Mouse (Mus musculus) limb, embryonic 12.5 days (tissue): ENCODE measurements around the gene Agpat1. TPM values are rescaled to one million over a fixed set of nuclear protein-coding genes. Genes with fewer than 3 reads are reported as not detected.

ENCODE experiments used
- ATAC-seq: fragments of 200-750 bp; cut with Nextera tagmentation; 2 replicates; pipeline ENCODE4 v1.8.0; 2017; ENCODE audit warnings: low read depth, moderate TSS enrichment; ENCODE audit not compliant: insufficient number of reproducible peaks, insufficient read depth, low FRiP score, low TSS enrichment
- H3K27ac ChIP-seq: fragments of 300-500 bp; sonication (generic); 2 replicates; pipeline ENCODE4 v1.5.1; 2016; ENCODE audit warnings: mild to moderate bottlenecking, moderate library complexity
- H3K27me3 ChIP-seq: fragments of 300-500 bp; sonication (generic); 2 replicates; pipeline ENCODE4 v1.6.1; 2016; ENCODE audit warnings: mild to moderate bottlenecking, moderate library complexity
- H3K36me3 ChIP-seq: fragments of 300-500 bp; sonication (generic); 2 replicates; pipeline ENCODE4 v1.6.1; 2016; ENCODE audit warnings: mild to moderate bottlenecking, moderate library complexity
- H3K4me1 ChIP-seq: fragments of 300-500 bp; sonication (generic); replicated peaks from 2 replicates; pipeline ENCODE4 v1.6.1; 2016
- H3K4me2 ChIP-seq: fragments of 300-500 bp; sonication (generic); 2 replicates; pipeline ENCODE4 v1.6.1; 2016; ENCODE audit warnings: mild to moderate bottlenecking, moderate library complexity
- H3K4me3 ChIP-seq: fragments of 300-500 bp; sonication (generic); replicated peaks from 2 replicates; pipeline ENCODE4 v1.5.1; 2016; ENCODE audit warnings: mild to moderate bottlenecking
- H3K9ac ChIP-seq: fragments of 300-500 bp; sonication (generic); replicated peaks from 2 replicates; pipeline ENCODE4 v1.6.1; 2016; ENCODE audit warnings: mild to moderate bottlenecking, moderate library complexity
- H3K9me3 ChIP-seq: fragments of 300-500 bp; sonication (generic); 2 replicates; pipeline ENCODE4 v1.6.1; 2016; ENCODE audit warnings: mild to moderate bottlenecking, moderate library complexity
- WGBS: fragments of 180-500 bp; shearing (Covaris S2); methylation state at CpG from one replicate; pipeline ENCODE4 v1.1.7; 2016; 5-methylcytosine and 5-hydroxymethylcytosine counted together
- polyA plus RNA-seq: library from polyadenylated mRNA; unstranded; fragments of >200 nt; fragmentation: Nextera tagmentation; extraction: Ambion mirVana; gene quantifications from 2 replicates; pipeline ENCODE4 v1.2.1, GENCODE M21; 2016

The Agpat1 gene
- 50.5 and 53.4 TPM in 2 replicates for polyA plus RNA-seq

DNA sequence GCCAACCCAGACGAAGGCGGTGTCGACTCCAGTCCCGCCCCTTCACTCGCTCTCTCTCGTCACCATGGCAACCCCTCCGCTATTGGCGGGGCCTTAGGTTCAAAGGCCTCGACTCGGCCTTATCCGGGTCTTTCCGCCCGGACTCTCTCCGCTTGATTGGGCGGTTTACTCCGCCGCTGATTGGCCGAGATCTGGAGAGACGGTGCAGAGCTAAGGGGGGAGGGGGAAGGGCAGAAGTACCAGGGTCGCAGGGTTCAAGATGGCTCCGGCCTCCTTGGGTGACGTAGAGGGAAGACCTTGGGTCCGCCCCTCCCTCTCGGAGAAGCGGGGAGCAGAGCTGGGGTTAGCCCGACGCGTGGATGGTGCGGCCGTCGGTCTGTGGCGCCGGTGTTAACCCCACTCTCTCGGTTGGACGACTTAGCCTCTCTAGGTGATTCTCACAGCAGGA, at the start of gene Agpat1:
TSS of gene Agpat1 (plus strand) at position 202 of the 448 bp plus-strand sequence.
- no peaks in the 10 kb centered on the region for H3K27me3 ChIP-seq
- peak within 1 kb of the TSS; percentile 91 for H3K27ac ChIP-seq
- peak within 1 kb of the TSS; percentile 96 for H3K4me3 ChIP-seq
- H3K36me3 ChIP-seq = peaks cover 35% of the 10 kb centered on the region
- H3K4me2 ChIP-seq = peak within 1 kb of the TSS; percentile 94
- WGBS = under 1% methylated on average over 34 of the region's 35 CpGs
- H3K9ac ChIP-seq = peak within 1 kb of the TSS; percentile 97
- H3K9me3 ChIP-seq = no peaks in the 10 kb centered on the region
- ATAC-seq = peak; percentile 86
- H3K4me1 ChIP-seq = peaks cover 45% of the 10 kb centered on the region

DNA sequence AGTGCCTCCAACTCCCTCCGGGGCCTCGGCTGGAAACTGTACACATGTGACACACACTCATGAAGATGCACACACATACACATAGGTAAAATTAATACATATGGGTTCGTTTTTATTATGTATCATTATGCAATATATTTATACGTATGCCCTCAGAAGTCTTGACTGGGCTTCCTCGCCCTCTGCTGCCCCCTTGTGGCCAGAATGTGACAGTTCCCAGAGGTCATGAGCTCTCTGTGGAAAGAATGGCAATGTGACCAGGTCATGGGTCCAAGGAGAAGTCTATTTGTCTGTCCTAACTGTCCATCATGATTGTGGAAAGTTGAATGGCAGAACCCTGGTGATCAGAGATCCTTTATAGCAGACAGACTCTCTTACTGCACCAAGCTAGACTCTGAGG, 48.6 kb upstream of the Agpat1 start:
- no peak for ATAC-seq
- 29% methylated on average over 5 of the region's 5 CpGs for WGBS
- Histone ChIP-seq H3K27ac (no peak overlapping the region), H3K4me2 (no peak overlapping the region), H3K9me3 (no peaks in the 10 kb centered on the region), H3K9ac (no peak overlapping the region), H3K4me1 (no peaks in the 10 kb centered on the region), H3K36me3 (no peaks in the 10 kb centered on the region), H3K27me3 (peaks cover 7% of the 10 kb centered on the region; the same call in 1 of the 2 replicates), H3K4me3 (no peak overlapping the region)

DNA sequence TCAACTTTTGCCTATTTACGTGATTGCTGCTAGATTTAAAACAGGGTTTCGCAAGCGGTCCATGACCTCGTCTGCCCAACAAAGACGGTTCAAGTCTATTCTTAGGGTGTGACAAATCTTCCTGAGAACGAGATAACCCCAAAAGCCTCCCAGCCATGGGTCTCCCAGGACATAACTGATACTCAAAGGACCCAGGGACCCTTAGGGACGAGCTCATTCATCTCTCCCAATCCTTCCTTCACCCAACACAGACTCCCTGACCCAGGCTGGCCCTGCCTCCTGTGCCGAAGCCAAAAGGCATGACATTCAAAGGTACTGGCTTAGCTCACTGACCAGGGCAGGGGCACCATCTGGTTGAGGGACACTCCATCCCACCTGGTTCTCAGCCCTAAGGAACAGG, 47.7 kb upstream of the Agpat1 start:
- peaks cover 7% of the 10 kb centered on the region; the same call in 1 of the 2 replicates for H3K27me3 ChIP-seq
- no peaks in the 10 kb centered on the region for H3K9me3 ChIP-seq
- 85% methylated on average over 8 of the region's 8 CpGs for WGBS
- no peak for ATAC-seq
- H3K36me3 ChIP-seq = no peaks in the 10 kb centered on the region
- H3K27ac ChIP-seq = no peak overlapping the region
- no peak overlapping the region for H3K4me2 ChIP-seq
- H3K4me3 ChIP-seq = no peak overlapping the region
- H3K4me1 ChIP-seq = 0 out of 2 replicates have a peak, but pooled peaks cover 3% of the 10 kb centered on the region
- no peak overlapping the region for H3K9ac ChIP-seq

DNA sequence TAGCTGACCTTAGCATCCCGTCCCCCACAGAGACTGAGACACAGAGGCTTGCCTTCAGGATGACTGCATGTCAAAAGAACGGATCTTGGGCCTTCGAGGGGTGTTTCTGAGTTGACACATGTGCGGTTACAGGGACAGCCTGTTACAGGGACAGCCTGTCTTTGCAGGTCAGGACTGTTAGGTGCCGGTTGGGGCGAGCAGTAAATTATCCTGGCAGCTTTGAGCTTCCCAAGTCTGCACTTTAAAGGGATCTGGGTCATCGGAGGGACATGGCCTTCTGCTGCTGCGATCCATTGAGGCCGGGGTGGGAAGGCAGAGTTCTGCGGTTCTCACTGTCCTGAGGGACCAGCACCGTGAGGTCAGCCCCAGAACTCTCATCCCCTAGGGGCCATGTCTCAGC, 46.7 kb upstream of the Agpat1 start:
- Histone ChIP-seq H3K4me1 (0 out of 2 replicates have a peak, but pooled peaks cover 3% of the 10 kb centered on the region), H3K9ac (no peak overlapping the region), H3K36me3 (no peaks in the 10 kb centered on the region), H3K4me2 (no peak overlapping the region), H3K27me3 (0 out of 2 replicates have a peak, but pooled peaks cover 4% of the 10 kb centered on the region), H3K4me3 (no peak overlapping the region), H3K9me3 (no peaks in the 10 kb centered on the region), H3K27ac (no peak overlapping the region)
- WGBS = 43% methylated on average over 11 of the region's 11 CpGs
- ATAC-seq = no peak

DNA sequence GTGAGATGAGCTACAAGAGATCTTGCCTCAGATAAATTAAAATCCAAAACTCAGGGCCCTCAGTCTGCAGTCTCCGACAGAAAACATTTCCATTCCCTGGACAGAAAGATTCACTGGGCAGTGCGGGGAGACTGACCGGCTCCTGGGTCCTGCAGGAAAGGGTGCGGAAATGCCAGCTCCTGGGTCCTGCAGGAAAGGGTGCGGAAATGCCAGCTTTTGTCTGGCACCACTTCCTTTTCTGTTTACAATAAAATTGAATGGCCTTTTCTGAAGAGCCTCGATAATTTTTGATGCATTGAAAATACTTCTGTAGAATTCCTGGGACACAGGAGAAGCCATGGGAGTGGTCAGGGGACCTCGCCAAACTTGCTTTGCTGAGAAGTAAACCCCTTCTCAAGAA, 44.9 kb upstream of the Agpat1 start:
- no peak for ATAC-seq
- 90% methylated on average over 7 of the region's 7 CpGs for WGBS
- H3K4me2 ChIP-seq = no peak overlapping the region

DNA sequence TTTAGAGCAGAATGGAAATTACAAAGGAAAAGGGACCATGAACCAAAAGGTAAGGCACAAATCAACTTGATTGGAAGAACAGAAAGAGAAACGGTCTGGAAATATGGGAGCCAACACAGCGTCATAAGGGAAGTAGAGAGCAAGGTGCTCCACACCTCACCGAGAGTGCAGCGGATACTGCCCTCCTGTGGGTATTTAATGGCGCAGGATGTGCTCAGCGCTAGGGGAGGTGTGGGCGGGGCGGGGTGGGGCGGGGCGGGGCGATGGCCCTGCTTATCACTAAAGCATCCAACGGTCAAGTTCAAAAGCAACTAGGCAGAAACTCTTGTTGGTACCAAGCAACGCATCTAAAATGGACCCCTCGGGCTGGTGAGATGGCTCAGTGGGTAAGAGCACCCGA, 44.2 kb upstream of the Agpat1 start:
- Histone ChIP-seq H3K36me3 (no peaks in the 10 kb centered on the region), H3K4me1 (peaks cover 14% of the 10 kb centered on the region), H3K4me2 (no peak overlapping the region), H3K27ac (no peak overlapping the region), H3K9ac (no peak overlapping the region), H3K9me3 (no peaks in the 10 kb centered on the region), H3K27me3 (0 out of 2 replicates have a peak, but pooled peaks cover 4% of the 10 kb centered on the region), H3K4me3 (no peak overlapping the region)
- ATAC-seq = no peak
- 23% methylated on average over 15 of the region's 15 CpGs for WGBS

More for the DNA sequence above, 44.9 kb upstream of the Agpat1 start:
- Histone ChIP-seq H3K9me3 (no peaks in the 10 kb centered on the region), H3K27me3 (0 out of 2 replicates have a peak, but pooled peaks cover 4% of the 10 kb centered on the region), H3K4me1 (peaks cover 7% of the 10 kb centered on the region), H3K9ac (no peak overlapping the region), H3K36me3 (no peaks in the 10 kb centered on the region), H3K27ac (no peak overlapping the region), H3K4me3 (no peak overlapping the region)

DNA sequence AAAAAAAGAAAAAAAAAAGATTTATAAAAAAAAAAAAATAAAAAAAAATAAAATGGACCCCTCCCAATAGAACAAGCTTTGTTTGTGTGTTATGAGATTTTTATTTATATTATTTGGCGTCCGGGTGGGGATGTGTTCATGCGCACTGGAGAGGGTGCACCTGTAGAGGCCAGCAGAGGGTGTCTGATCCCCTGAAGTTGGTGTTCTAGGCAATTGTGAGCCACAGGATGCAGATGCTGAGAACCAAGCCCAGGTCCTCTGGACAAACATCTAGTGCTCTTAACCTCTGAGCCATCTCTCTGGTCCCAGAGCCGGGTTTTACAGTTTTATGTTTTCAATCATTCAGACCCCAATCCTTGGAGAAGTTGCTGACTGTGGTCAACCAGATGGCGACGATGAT, 43.6 kb upstream of the Agpat1 start:
- WGBS = 93% methylated on average over 6 of the region's 6 CpGs
- H3K36me3 ChIP-seq = no peaks in the 10 kb centered on the region
- no peak overlapping the region for H3K9ac ChIP-seq
- H3K9me3 ChIP-seq = no peaks in the 10 kb centered on the region
- no peak overlapping the region for H3K4me2 ChIP-seq
- ATAC-seq = no peak
- H3K27ac ChIP-seq = no peak overlapping the region
- H3K4me3 ChIP-seq = no peak overlapping the region
- peaks cover 4% of the 10 kb centered on the region; the same call in 1 of the 2 replicates for H3K27me3 ChIP-seq
- H3K4me1 ChIP-seq = peaks cover 18% of the 10 kb centered on the region

DNA sequence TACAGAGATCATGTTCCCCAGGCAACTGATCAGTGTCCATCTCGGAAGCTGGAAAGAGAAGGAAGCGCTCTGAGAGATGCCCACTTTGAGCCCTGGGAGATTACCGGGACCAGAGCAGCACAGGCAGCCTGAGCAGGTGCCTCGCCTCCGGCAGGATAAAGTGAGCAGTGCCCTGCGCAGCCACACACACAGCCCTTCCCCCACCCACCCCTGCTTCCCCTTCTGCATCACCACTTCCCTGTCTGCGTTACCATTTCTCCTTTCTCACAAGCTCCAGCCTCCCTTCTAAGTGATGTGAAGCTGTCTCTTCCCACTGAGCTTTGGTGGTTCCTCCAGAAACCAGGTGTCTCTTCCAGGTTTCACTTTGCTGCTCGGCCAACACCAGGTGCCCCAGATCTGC, 42.9 kb upstream of the Agpat1 start:
- H3K4me2 ChIP-seq = peak overlapping the region; percentile 15; the same call in 1 of the 2 replicates
- WGBS = 55% methylated on average over 8 of the region's 8 CpGs
- no peaks in the 10 kb centered on the region for H3K36me3 ChIP-seq
- ATAC-seq = no peak
- H3K4me1 ChIP-seq = peaks cover 18% of the 10 kb centered on the region
- no peak overlapping the region for H3K4me3 ChIP-seq
- H3K9me3 ChIP-seq = no peaks in the 10 kb centered on the region
- no peak overlapping the region for H3K27ac ChIP-seq
- H3K27me3 ChIP-seq = peaks cover 4% of the 10 kb centered on the region; the same call in 1 of the 2 replicates
- no peak overlapping the region for H3K9ac ChIP-seq

DNA sequence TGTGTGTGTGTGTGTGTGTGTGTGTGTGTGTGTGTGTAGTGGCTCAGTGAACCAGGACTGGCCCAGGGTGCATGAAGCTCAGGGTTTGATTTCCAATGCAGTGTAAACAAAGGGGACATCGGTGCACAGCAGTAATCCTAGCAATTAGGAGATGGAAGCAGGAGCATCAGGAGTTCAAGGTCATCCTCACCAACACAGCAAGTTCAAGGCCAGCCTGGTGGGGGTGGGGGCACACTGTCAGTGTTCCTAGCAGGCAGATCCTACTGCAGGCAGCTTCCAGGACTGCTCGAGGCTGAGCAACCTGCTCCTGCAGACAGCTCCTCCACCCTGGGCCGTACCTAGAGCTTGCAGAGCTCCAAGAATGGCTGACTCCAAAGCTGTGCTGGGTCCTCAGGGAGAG, 41.5 kb upstream of the Agpat1 start:
- no peak overlapping the region for H3K9ac ChIP-seq
- no peak overlapping the region for H3K4me3 ChIP-seq
- no peak for ATAC-seq
- peaks cover 23% of the 10 kb centered on the region for H3K4me1 ChIP-seq
- H3K4me2 ChIP-seq = no peak overlapping the region
- peaks cover 6% of the 10 kb centered on the region; the same call in 1 of the 2 replicates for H3K27me3 ChIP-seq
- 71% methylated on average over 3 of the region's 3 CpGs for WGBS
- H3K36me3 ChIP-seq = no peaks in the 10 kb centered on the region
- no peaks in the 10 kb centered on the region for H3K9me3 ChIP-seq
- H3K27ac ChIP-seq = no peak overlapping the region

DNA sequence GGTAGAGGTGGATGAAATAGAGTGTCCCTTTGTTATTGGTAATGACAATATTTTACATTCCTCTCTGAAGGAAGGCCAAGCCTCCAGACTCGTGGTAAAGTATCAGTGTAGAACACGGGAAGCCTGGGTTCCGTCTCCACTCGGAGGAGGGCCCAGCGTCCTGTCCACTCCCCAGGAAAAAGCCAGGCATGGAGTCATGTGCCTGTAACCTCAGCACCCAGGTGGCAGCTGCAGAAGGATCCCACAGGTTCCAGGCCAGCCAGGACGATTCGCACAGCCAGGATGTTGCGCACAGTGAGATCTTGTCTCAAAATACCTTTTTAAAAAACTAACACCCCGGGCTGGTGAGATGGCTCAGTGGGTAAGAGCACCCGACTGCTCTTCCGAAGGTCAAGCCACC, 40.7 kb upstream of the Agpat1 start:
- Histone ChIP-seq H3K9me3 (no peaks in the 10 kb centered on the region), H3K27ac (no peak overlapping the region), H3K27me3 (peaks cover 6% of the 10 kb centered on the region; the same call in 1 of the 2 replicates), H3K9ac (no peak overlapping the region), H3K4me3 (no peak overlapping the region), H3K4me2 (no peak overlapping the region), H3K4me1 (peaks cover 23% of the 10 kb centered on the region), H3K36me3 (no peaks in the 10 kb centered on the region)
- ATAC-seq = no peak
- 64% methylated on average over 11 of the region's 11 CpGs for WGBS

DNA sequence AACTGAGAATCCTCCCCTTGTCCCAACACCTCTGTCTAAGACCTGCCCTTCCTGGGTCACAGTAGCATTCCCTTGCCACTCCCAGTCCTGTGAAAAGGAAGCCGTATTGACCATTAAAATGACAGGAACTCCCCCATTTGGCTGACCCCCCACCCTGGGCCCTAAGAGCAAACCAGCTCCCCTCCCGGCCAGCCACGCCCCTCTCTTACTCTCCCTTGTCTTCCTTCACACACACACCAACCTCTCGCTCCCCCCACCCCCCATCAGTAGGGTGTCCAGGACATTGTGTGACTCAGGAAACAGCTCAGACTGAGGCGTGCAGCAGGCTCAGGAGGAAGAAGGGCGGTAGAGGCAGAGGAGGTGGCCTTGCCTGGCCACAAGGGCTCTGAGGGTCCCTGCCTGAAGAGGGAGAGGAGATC, 40.0 kb upstream of the Agpat1 start, which contains the start of gene Notch4:
TSS of gene Notch4 (plus strand) at position 266 of the 419 bp plus-strand sequence.
- Histone ChIP-seq H3K27ac (peak within 1 kb of the TSS; percentile 47; the same call in 1 of the 2 replicates), H3K4me1 (peaks cover 23% of the 10 kb centered on the region), H3K36me3 (no peaks in the 10 kb centered on the region), H3K9ac (peak within 1 kb of the TSS; percentile 47), H3K27me3 (peaks cover 6% of the 10 kb centered on the region; the same call in 1 of the 2 replicates), H3K4me2 (peak within 1 kb of the TSS; percentile 37), H3K4me3 (no peak within 1 kb of the TSS; the same call in 1 of the 2 replicates), H3K9me3 (no peaks in the 10 kb centered on the region)
- 4% methylated on average over 6 of the region's 6 CpGs for WGBS
- ATAC-seq = no peak
